Mouse (Mus musculus): ENCODE results near the gene Fntb.

The Fntb gene

DNA sequence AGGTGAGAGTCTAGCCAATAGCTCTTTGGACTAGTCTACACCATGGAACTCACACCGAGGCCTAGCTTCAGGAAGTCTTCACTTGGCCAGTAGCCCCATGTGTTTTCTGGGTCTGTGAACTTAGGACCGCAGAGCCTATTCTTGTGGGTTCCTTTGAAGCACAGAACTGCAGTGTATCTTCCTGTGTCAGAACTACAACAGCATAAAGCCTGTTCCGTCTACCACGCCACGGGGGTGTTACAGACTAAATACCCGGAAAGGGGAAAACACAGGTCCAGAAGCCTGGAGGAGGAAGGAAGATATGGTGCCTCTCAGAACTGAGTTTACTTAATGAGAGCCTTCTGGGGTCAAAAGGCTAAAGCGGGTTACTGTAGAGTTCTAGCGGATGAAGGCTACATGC is 157.7 kb downstream of the Fntb start:
- DNase-seq (ENCODE audit: low spot score) = no peak

- DNase-seq (ENCODE audit: low spot score) = no peak
These were observed 159.7 kb downstream of the Fntb start for GRCm38 (mm10) chr12:76924904-76925604.

DNA sequence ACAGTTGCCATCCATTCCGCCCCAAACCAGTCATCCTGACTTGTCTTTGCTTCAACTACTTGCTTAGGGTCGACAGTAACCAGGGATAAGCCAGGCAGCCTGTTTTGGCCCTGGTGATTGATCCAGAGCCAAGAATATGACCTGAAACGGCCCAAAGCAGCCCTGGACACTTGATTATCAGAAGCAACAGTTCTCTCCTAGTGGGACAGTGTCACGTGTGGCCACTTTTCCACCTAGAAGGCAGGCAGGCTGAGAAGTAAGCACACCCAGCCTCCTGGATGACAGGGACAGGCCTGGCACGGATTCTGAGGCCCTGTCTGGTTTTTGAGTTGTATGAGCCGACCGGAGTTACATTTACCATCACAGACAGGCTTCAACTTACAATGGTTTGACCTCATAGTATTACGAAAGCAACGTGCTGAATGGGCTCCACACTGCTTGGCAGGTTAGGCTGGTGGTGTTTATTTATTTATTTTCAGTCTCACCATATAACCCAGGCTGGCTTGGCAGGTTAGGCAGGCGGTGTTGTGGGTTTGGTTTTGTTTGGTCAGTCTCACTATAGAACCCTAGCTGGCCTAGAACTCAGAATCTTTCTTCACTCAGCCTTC is 161.1 kb downstream of the Fntb start:
- DNase-seq (ENCODE audit: low spot score) = no peak

DNA sequence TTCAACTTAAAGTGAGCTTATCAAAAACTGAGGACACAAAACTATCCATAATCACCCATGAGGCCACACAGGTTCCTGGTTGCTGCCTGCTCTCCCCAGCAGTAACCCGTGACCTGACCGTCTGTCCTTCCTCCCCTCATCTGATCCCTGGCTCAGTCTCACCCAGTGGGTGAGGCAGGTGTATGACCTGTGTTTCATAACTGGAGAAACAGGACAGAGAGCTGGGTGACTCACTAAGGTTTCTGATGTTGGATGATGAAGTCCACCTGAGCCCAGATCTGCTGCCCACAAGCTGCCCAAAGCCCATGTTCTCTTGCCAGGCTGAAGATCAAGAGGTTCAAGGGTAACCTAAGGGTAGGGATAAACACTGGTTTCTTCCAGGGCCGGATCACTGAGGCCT is 161.6 kb downstream of the Fntb start:
- DNase-seq (ENCODE audit: low spot score) = no peak

- no peak for DNase-seq (ENCODE audit: low spot score)
These were observed 162.2 kb downstream of the Fntb start for GRCm38 (mm10) chr12:76927539-76927938.

DNA sequence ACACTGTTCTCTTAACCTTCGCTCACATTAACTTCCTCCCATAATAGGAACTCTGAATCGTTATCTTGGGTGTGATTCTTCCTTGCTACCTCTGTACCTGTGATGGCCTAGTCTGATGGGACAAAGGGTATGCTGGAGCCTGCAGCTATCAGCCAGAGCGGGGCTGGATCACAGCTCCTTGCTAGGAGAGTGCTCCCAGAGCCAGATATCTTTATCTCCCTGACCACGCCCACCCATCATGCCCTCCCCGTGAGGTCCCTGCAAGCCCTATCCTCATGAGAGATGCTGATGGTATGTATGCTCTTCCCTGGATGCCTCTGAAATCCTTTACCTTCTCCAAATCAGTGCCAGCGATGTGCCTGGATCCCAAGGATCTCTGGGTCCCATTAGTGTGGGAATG is 164.8 kb downstream of the Fntb start:
- no peak for DNase-seq (ENCODE audit: low spot score)

DNA sequence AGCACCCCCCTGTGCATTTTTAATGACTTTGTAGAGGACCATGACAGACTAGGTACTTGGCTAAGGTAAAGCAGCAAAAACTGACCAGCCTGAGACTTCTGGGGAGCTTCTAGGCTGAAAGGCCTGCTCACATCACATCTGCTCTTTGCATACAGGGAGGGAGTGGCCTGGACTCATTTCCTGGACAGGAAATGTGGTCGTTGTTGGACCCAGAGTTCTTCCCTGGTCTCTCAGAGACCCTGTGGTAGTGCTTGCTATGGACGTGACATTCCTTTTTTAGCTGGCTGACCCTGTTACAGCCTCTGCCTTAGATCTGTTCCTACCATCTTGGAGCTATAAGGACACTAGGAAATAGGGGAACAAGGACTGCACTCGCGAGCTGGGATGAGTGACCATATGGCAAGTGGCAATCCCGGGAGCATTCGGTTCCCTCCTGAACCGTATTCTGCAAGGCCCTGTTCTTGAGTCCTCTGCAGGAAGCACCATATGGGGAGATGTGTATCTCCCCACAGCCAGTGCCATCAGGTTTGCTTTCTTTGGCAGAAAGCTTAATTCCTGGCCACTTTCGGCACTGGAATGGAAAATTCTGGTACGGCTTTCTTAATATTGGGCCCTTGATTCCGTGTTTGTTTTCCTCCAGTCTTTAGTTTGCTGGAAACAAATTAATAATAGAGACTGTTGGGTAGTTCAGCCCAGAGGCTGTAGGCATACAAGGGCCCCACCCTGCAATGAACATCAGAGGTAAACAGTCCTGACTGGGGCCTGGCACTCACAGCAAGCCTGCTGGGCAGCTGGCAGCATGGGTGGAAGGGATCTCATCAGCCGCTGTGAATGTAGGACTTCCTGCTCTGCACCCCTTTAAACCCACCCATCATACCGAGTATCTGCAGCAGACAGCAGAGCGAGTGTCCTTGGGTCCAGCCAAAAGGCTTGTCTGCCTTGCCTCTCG is 166.6 kb downstream of the Fntb start:
- DNase-seq (ENCODE audit: low spot score) = no peak

DNA sequence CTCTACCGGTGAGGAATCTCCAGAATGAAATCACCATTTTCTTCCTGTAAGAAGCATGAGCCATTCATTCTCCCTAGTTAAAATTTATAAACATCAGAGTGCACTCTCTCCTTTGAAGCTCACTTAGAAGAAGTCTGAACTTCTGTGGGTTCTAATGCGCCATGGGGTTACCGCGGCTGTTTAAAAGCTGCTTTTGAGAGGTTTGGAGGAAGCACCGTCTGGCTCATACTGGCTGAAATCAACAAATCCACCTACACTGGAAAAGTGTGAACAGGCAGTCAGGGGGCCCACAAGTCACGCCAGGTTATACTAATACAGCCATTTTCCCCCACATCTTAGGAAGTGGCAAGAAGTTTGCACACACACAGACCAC is 167.3 kb downstream of the Fntb start:
- no peak for DNase-seq (ENCODE audit: low spot score)

- no peak for DNase-seq (ENCODE audit: low spot score)
These were observed 169.0 kb downstream of the Fntb start for GRCm38 (mm10) chr12:76934438-76934837.

DNA sequence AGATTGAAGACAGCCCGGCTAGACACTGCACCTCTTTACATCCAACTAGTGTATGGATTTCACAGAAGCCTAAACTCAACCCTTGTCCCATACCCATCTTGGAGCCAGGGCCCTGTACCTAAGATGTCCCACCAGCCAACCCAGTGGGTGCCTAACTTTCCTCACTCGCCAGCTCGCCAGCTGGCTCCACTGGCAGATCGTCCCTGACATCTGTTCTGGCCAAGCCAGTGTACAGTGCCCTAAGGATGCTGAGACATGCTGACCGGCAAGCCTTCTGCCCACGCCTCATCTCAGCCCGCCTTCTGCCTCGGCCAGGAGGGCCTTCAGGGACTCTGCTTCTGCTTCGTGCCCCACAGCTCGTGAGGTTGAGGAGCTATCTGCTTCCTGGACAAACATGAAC is 170.8 kb downstream of the Fntb start:
- DNase-seq (ENCODE audit: low spot score) = no peak

DNA sequence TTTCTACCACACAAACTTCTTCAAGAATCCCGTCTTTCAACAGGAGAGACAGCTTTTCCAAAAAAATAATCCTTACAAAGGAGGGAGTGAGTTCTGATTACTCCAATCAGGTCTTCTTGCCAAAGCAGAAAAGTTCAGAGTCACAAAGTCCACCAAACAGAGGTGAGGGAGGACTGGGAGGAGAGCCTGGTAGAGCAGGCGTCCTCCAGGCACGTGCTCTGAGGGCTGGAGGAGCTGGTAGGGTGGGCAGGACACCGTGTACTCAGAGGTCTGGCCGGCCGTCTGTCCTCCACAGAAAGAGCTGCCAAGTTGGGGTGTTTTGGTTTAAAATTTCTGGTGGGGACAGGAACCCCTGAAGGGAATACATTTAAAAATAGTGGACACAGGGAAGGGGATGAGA is 172.6 kb downstream of the Fntb start:
- no peak for DNase-seq (ENCODE audit: low spot score)

DNA sequence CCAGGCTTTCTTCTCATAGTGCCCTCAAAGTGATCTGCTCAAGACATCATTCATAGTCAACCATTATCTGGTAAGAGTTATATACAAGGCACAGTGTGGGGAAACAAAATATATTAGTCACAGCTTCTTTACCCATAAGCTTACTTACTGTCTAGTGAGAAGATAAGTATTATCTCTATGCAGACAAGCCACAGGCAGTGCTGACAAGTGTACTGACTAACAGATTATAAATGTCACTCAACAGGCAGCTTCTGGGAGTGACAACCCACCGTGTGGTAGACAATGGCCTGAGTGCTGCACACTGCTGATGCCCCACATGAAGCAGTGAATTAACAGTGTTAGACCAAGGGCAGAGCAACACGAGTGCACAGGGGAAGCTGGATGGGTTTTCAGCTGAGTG is 176.1 kb downstream of the Fntb start:
- no peak for DNase-seq (ENCODE audit: low spot score)

DNA sequence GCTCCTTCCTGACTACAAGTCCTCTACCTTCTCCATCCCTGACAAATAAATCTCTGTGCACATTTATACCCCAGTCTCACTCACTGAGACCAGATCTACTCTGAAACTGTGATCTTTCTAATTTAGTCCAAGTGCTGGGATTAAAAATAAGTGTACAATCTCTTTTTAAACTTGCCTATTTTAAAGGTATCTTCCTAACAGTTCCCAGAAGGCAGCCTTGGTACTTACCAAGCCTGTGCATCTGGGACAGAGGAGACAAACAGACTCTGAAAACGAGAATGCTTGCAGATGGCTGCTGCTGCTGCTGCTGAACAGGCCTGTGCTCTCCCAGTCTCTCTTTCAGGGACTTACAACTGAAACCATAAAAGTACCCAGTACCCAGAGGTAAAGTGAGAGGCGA is 177.1 kb downstream of the Fntb start:
- no peak for DNase-seq (ENCODE audit: low spot score)

- no peak for DNase-seq (ENCODE audit: low spot score)
These were observed 177.7 kb downstream of the Fntb start for GRCm38 (mm10) chr12:76943046-76943445.

DNA sequence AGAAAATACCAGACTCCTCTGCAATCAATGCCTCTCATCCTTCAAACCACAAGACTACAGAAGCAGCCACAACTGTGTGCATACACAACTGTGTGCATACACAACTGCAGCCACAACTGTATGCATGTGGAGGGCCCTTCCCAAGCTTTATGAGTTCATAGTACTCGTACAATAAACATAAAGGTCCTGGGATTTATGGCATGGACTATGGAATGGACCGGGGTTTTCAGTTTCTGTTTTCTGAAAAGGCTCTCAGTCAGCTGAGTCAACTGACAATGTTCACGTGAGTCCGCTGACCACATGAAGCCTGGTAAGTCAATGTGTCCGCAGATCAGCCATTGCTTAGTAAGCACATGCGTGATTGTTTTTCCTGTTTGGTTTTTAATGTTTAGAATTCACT is 178.1 kb downstream of the Fntb start:
- DNase-seq (ENCODE audit: low spot score) = no peak

DNA sequence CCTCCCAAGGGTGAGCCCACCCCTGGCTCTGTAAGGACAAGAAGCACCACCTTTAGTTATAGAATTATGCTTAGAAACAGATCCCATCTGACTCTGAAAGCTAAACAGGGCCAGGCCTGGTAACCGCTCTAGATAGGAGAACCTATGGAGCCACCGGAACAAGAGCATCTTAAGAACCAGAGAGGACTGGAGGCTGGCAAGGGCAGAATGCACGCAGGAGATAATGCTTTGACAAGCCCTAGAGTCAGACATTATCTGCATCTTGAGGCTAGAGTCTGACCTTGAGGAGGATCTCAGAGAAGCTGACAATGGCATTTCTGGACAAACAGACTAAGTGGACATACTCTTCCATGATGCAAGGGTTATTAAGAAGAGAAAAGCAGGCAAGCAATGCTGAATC is 182.1 kb downstream of the Fntb start:
- DNase-seq (ENCODE audit: low spot score) = no peak

- no peak for DNase-seq (ENCODE audit: low spot score)
These were observed 182.8 kb downstream of the Fntb start for GRCm38 (mm10) chr12:76948185-76948584.

DNA sequence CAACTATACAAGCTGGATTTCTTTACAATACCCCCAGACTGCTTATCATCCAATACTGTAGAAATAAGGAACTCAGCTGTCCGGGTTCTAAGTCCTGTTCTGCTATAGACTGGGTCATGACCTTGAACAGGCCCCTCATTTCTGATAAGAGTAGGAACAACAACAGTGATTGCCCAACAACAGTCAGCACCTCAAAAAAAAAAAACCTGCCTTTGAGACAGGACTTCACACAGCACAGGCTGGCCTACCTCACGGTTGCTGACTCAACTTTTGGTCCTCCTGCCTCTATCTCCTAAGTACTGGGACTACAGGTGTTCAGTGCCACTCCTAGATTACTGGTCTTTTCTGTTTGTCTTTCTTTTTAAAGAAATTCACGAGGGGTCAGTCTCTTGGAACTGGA is 183.4 kb downstream of the Fntb start:
- DNase-seq (ENCODE audit: low spot score) = no peak

DNA sequence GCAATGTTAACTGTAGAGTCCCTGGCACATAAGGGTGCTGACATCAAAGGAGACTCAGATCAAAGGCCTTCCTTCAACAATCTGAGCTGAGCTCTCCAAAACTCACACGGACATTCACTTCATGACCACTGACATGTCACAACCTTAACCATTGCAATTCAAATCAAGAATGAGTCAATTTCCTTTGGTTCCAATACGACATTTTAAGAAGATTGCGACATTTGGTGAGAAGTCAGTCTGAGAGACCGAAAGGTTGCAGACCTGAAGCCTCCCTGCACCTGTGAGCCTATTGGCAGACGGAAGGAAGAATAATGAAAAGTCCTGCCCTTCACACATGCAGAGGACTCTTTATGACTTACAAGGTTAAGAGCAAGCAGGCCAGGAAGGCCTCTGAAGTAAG is 184.9 kb downstream of the Fntb start:
- DNase-seq (ENCODE audit: low spot score) = no peak

DNA sequence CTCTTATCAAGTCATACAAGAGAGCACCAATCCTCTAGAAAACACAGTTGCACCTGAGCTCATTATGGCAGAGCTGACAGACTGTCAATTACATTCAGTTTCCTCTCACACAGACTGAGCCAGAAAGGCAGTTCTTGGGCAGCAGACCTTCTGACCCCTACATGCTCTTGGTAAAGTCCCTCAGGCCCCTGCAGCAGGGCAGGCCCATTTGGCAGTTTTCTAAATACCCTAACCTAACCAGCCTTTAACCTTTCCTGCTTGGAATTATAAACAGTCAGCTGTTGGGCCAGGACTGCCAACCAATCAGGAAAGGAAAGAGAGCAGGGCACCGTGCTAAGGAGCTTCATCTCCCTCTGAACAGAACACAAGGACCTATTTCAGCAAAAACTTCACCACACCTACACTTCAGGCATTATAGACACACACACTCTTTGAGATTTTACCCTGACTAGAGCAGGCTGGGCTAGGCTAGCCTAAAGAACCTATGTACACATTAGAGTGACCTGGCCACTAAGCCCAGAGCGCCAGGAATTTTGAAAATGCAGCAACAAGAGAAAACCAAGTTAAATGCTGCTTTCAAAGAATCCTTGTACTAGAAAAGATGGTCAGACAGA is 188.5 kb downstream of the Fntb start:
- no peak for DNase-seq (ENCODE audit: low spot score)

- peak; percentile 71 for DNase-seq (ENCODE audit: low spot score)
These were observed 189.5 kb downstream of the Fntb start for GRCm38 (mm10) chr12:76954698-76955423.

GRCm38 (mm10) chr12:76957688-76958087 is 192.3 kb downstream of the Fntb start:
- no peak for DNase-seq (ENCODE audit: low spot score)
